Mouse (Mus musculus) urinary bladder, postnatal 4 days (tissue): ENCODE data around the gene Gm28048.

Experiments used
- DNase-seq, 2 experiments: peaks; one replicate each; pipeline ENCODE4 v3.0.0; 2021 to 2022; ENCODE audit warnings: low spot score in 2 of 2

The Gm28048 gene

GRCm38 (mm10) chr11:22799987-22800424 lies 181.9 kb downstream of the Gm28048 start:
- peak in 1 of 2 experiments; percentile 41 for DNase-seq

- no peak for DNase-seq
Observed at GRCm38 (mm10) chr11:22798916-22799315, 183.0 kb downstream of the Gm28048 start.

- no peak for DNase-seq
Observed at GRCm38 (mm10) chr11:22794734-22795133, 187.2 kb downstream of the Gm28048 start.

GRCm38 (mm10) chr11:22793881-22794203 lies 188.0 kb downstream of the Gm28048 start:
- DNase-seq, result no peak

DNA sequence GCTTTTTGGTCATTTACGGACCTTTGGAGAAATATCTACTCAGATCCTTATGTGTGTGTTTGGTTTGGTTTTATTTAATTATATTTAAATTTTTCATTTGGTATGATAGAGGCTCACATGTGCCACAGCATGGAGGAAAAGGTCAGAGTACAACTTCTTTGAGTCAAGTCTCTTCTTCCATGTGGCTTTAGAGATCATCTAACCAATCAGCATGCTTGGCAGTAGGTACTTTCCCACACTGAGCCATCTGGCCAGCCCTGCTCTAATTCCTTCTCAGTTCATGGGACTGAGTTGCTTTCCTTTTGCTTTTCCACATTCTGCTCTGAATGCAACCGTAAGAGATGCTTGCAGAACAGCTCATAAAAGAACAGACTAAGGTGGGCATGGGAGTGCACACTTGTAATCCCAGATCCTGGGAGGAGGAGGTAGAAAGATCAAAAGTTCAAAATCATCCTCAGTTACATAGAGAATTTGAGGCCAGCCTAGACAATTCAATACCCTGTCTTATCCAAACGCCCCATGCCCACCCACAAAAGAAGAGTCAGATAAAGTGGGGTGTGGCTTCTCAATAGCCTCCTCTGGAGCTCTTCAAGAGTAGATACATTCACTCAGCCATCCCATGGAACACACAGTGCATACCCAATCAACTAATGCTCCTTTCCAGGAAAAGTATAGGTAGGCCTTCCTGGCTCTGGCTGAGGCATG lies 188.6 kb downstream of the Gm28048 start:
- DNase-seq, result peak in 1 of 2 experiments; percentile 19

DNA sequence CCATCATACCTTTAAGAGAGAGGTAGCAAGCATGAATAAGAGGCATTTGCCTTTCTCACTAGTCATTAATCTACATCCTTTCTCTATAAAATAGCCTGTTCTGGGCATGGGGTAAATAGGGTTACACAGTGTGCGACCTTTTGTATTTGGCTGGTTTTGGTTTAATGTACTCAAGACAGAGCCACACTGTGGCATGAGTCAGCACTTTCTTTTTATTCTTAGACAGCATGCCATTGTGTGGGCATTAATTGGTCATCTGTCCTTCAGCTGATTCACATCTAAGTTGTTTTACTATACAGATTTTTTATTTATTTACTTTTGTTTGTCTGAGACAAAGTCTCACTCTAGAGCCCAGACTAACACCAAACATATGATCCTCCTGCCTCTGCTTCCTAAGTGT lies 189.7 kb downstream of the Gm28048 start:
- no peak for DNase-seq

DNA sequence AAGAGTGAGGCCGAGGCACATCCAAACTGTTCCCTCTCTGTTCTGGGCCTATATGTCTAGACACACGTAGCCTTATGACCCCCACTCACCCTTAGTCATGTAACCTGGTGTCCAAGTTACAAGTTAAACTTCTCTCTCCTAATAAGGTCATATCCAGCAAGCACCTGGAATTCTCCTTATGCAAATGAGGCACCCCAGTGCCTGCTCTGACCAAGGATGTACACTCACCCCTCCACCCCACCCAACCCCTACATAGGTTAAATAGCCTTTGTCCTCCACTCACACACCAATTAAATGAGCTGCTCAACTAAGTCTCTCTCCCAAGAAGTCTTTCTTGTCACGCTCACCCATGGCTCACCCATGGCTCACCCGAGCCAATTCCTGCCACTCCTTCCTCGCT lies 190.2 kb downstream of the Gm28048 start:
- DNase-seq, result peak in 1 of 2 experiments; percentile 29

- peak in 1 of 2 experiments; percentile 13 for DNase-seq
Observed at GRCm38 (mm10) chr11:22787833-22788232, 194.1 kb downstream of the Gm28048 start.
